Mouse (Mus musculus) E14TG2a.4 (cell line): Measurements from ENCODE around the gene Sox12.
A peak's percentile ranks its signal among the peaks of the same experiment; 100 is the strongest.
"Not testable (repeated sequence)": the region's sequence is repeated elsewhere in the genome, so short reads cannot be mapped to it uniquely, and the experiment has no call there.

Source experiments
- CTCF ChIP-seq: conservative IDR thresholded peaks from 2 replicates; pipeline ENCODE4 v1.5.1; 2014; ENCODE audit warnings: low read length
- NANOG ChIP-seq: IDR thresholded peaks from 2 replicates; pipeline ENCODE4 v1.6.1; 2014; ENCODE audit warnings: borderline replicate concordance, low read length, mixed read lengths
- POU5F1 ChIP-seq: IDR thresholded peaks from 2 replicates; pipeline ENCODE4 v1.6.1; 2014; ENCODE audit warnings: low read length, borderline replicate concordance

- TF ChIP-seq CTCF: peak; percentile 21; the same call in 1 of the 2 replicates
- not testable (repeated sequence) for TF ChIP-seq NANOG, POU5F1
These were observed 30.6 kb upstream of the Sox12 start for GRCm38 (mm10) chr2:152428481-152428880.
